Mouse (Mus musculus) kidney, adult 2 months (tissue): ENCODE results near the gene Cadps.

Experiments
- CTCF ChIP-seq: fragments of 200-500 bp; conservative IDR thresholded peaks from 2 replicates; pipeline ENCODE4 v1.5.1; 2011; ENCODE audit warnings: low read depth, mild to moderate bottlenecking, control low read depth, low read length, moderate library complexity, mixed read lengths; ENCODE audit not compliant: insufficient read depth, insufficient read length
- POLR2A ChIP-seq: fragments of 200-500 bp; IDR thresholded peaks from one replicate; pipeline ENCODE4 v1.6.1; 2011; ENCODE audit warnings: low read depth, low read length, control low read depth

DNA sequence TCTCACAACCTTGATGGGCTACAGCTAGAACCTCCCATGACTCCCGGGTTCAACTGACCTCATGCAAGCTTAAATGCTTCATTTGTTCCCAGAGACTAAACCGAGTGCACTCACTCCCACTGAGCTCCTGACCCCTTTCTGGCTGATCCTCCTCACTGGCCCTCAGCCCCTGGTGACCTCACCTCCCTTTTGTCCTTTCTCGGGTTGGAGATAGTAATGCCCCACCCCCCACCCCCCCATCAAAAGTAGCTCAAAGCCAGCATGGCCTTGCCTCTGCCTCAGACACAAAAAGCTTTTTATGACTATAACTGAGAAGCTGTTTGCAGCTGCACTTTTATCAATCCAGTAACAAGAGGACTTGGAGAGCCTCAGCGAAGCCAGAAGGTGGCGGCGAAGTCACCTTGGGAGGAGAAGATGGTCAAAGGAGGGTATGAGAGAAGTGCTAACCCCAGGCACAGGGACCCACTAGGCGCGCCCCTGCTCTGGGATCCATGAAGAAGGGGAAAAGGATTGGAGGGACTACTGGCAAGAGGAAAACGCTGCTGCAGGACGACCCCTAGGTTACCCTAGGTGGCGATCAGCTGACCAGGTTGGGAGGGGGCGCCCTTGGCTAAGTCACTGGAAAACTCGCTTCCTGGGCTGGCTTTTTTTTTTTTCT, 1.6 kb downstream of the Cadps start:
- no peak for TF ChIP-seq POLR2A
- no peak for TF ChIP-seq CTCF
